ENCODE assay signal across 28 mouse cellular contexts in genomic region chr7:63865911-63866310, GRCm38 (mm10). TPM values are rescaled to one million over a fixed set of nuclear protein-coding genes. Genes with fewer than 3 reads are reported as not detected.
"Had no signal": no experiment of that assay in that cellular context is flagged by ENCODE, and none has a peak within 500 bp of the region (broad histone marks: within the 10 kb centered on the region; RNA-seq: fewer than 3 reads in every experiment).

No protein-coding gene starts in this region.

- DNase-seq: kidney, adult 8-10 months; kidney, postnatal 14 days; kidney, postnatal 4 days; lung, adult 2 months; lung, postnatal 14 days; lung, postnatal 4 days; midbrain, embryonic 14.5 days; thymus, adult 2 months; thymus, postnatal 14 days; thymus, postnatal 4 days had no signal

- H3K36me3 ChIP-seq: kidney, embryonic 15.5 days; limb, embryonic 10.5 days; limb, embryonic 13.5 days; liver, embryonic 12.5 days; liver, embryonic 15.5 days had no signal

- H3K27me3 ChIP-seq: kidney, embryonic 15.5 days; limb, embryonic 13.5 days had no signal

- H3K4me1 ChIP-seq: kidney, embryonic 15.5 days; limb, embryonic 10.5 days; limb, embryonic 13.5 days; liver, embryonic 15.5 days had no signal

- H3K9ac ChIP-seq: kidney, embryonic 15.5 days; limb, embryonic 13.5 days; liver, embryonic 12.5 days; liver, embryonic 15.5 days had no signal

- H3K4me2 ChIP-seq: kidney, embryonic 15.5 days; limb, embryonic 13.5 days; liver, embryonic 12.5 days; liver, embryonic 15.5 days; midbrain, embryonic 11.5 days had no signal

- H3K4me3 ChIP-seq: kidney, embryonic 15.5 days; limb, embryonic 10.5 days; limb, embryonic 13.5 days; liver, embryonic 12.5 days; liver, embryonic 15.5 days had no signal

- ATAC-seq: liver, embryonic 12.5 days had no signal

- H3K27ac ChIP-seq: kidney, embryonic 15.5 days; limb, embryonic 10.5 days; limb, embryonic 13.5 days; liver, embryonic 12.5 days; liver, embryonic 15.5 days had no signal

- H3K9me3 ChIP-seq: kidney, embryonic 15.5 days; limb, embryonic 10.5 days; limb, embryonic 13.5 days; liver, embryonic 12.5 days; liver, embryonic 15.5 days had no signal

RNA-seq across cellular contexts. Expression of gene E030018B13Rik, which starts 50.7 kb away (rescaled TPM):
- total RNA-seq: layer of hippocampus, adult 18-20 months; layer of hippocampus, postnatal 25 days; left cerebral cortex, adult 18-20 months; left cerebral cortex, postnatal 25 days; megakaryocyte progenitor cell, adult 5-6 weeks; megakaryocyte-erythroid progenitor cell, adult 5-6 weeks; midbrain, postnatal 0 days had no signal
- polyA plus RNA-seq: kidney, embryonic 15.5 days; limb, embryonic 10.5 days; liver, embryonic 12.5 days; liver, embryonic 15.5 days; lung, adult 2 months; lung, embryonic 16.5 days; midbrain, embryonic 14.5 days; midbrain, postnatal 0 days; neural tube, embryonic 11.5 days; small intestine, adult 2 months; spleen, adult 2 months; stomach, embryonic 16.5 days; thymus, adult 2 months had no signal
